7 mouse cellular contexts compared by ENCODE assay signal in genomic region chr1:87854411-87854810, GRCm38 (mm10). TPM values are rescaled to one million over a fixed set of nuclear protein-coding genes. Genes with fewer than 3 reads are reported as not detected.
A peak's percentile ranks its signal among the peaks of the same experiment; 100 is the strongest.
DNase-seq lines count a peak whose midpoint lies in the region; ATAC-seq and TF ChIP-seq lines count a peak whose summit lies in the region.

No protein-coding gene starts in this region.

- peak overlapping the region; percentile 95 for H3K4me3 ChIP-seq in neural tube, embryonic 11.5 days (ENCODE audit: low read depth, low read length)
- H3K4me3 ChIP-seq in forebrain, embryonic 12.5 days (replicated peaks): peak overlapping the region; percentile 98
- peak overlapping the region; percentile 92 for H3K4me3 ChIP-seq in limb, embryonic 14.5 days (replicated peaks; ENCODE audit: low read length)
- peak overlapping the region; percentile 89 for H3K4me3 ChIP-seq in stomach, embryonic 16.5 days (replicated peaks; ENCODE audit: low read length)

- H3K4me2 ChIP-seq in neural tube, embryonic 11.5 days (ENCODE audit: low read depth): peak overlapping the region; percentile 91
- peak overlapping the region; percentile 94 for H3K4me2 ChIP-seq in forebrain, embryonic 12.5 days
- H3K4me2 ChIP-seq in limb, embryonic 14.5 days (replicated peaks; ENCODE audit: low read depth, low read length, severe bottlenecking): peak overlapping the region; percentile 97
- peak overlapping the region; percentile 99 for H3K4me2 ChIP-seq in stomach, embryonic 16.5 days (ENCODE audit: low read depth, low read length)

- H3K36me3 ChIP-seq in neural tube, embryonic 11.5 days (ENCODE audit: control insufficient read depth, insufficient read depth, low read length): no peaks in the 10 kb centered on the region
- H3K36me3 ChIP-seq in forebrain, embryonic 12.5 days (replicated peaks): no peaks in the 10 kb centered on the region
- H3K36me3 ChIP-seq in limb, embryonic 14.5 days (ENCODE audit: control insufficient read depth, insufficient read depth, low read length): no peaks in the 10 kb centered on the region
- no peaks in the 10 kb centered on the region for H3K36me3 ChIP-seq in stomach, embryonic 16.5 days (ENCODE audit: control insufficient read depth, insufficient read depth, low read length)

- no peak for ATAC-seq in neural tube, embryonic 11.5 days (ENCODE audit: insufficient read depth, low FRiP score, low TSS enrichment)
- no peak for ATAC-seq in forebrain, embryonic 12.5 days (ENCODE audit: low FRiP score)
- ATAC-seq in limb, embryonic 14.5 days (ENCODE audit: low FRiP score, low read depth): no peak
- ATAC-seq in stomach, embryonic 16.5 days (ENCODE audit: insufficient read depth, low FRiP score): no peak

- TF ChIP-seq POLR2A in limb, embryonic 14.5 days (IDR thresholded peaks at IDR 0.05; ENCODE audit: borderline replicate concordance, extremely low read depth, insufficient read depth, insufficient read length): no peak

- 10% methylated on average over 6 of the region's 6 CpGs for WGBS in neural tube, embryonic 11.5 days
- 33% methylated on average over 6 of the region's 6 CpGs for WGBS in forebrain, embryonic 12.5 days
- WGBS in limb, embryonic 14.5 days: 29% methylated on average over 6 of the region's 6 CpGs
- WGBS in stomach, embryonic 16.5 days: 20% methylated on average over 6 of the region's 6 CpGs

- H3K9me3 ChIP-seq in neural tube, embryonic 11.5 days (ENCODE audit: control insufficient read depth, low read length): no peaks in the 10 kb centered on the region
- H3K9me3 ChIP-seq in forebrain, embryonic 12.5 days: no peaks in the 10 kb centered on the region
- no peaks in the 10 kb centered on the region for H3K9me3 ChIP-seq in limb, embryonic 14.5 days (ENCODE audit: control insufficient read depth, low read length)
- no peaks in the 10 kb centered on the region for H3K9me3 ChIP-seq in stomach, embryonic 16.5 days (replicated peaks; ENCODE audit: control insufficient read depth, low read length)

- no peaks in the 10 kb centered on the region for H3K27me3 ChIP-seq in neural tube, embryonic 11.5 days (ENCODE audit: control insufficient read depth, insufficient read depth, low read length)
- no peaks in the 10 kb centered on the region; the same call in 1 of the 2 replicates for H3K27me3 ChIP-seq in forebrain, embryonic 12.5 days
- H3K27me3 ChIP-seq in limb, embryonic 14.5 days (ENCODE audit: control insufficient read depth, insufficient read depth, low read length): no peaks in the 10 kb centered on the region
- no peaks in the 10 kb centered on the region for H3K27me3 ChIP-seq in stomach, embryonic 16.5 days (ENCODE audit: control insufficient read depth, insufficient read depth, low read length)

- intact Hi-C loops in left cerebral cortex, postnatal 36 days (cut with DNase I): loop anchor here (5.0 kb wide), 2 partner anchors 58 to 67 kb away; no protein-coding TSS in a partner anchor

- peak overlapping the region; percentile 88 for H3K9ac ChIP-seq in neural tube, embryonic 11.5 days (ENCODE audit: low read length)
- peak overlapping the region; percentile 96 for H3K9ac ChIP-seq in forebrain, embryonic 12.5 days
- H3K9ac ChIP-seq in limb, embryonic 14.5 days (ENCODE audit: low read depth, low read length, severe bottlenecking): peak overlapping the region; percentile 93
- peak overlapping the region; percentile 93 for H3K9ac ChIP-seq in stomach, embryonic 16.5 days (ENCODE audit: low read length)

- H3K27ac ChIP-seq in neural tube, embryonic 11.5 days (ENCODE audit: low read depth, low read length): no peak overlapping the region
- no peak overlapping the region for H3K27ac ChIP-seq in forebrain, embryonic 12.5 days
- no peak overlapping the region for H3K27ac ChIP-seq in limb, embryonic 14.5 days (replicated peaks; ENCODE audit: low read depth, low read length)
- H3K27ac ChIP-seq in stomach, embryonic 16.5 days (ENCODE audit: low read length): 0 out of 2 replicates have a peak overlapping the region, but pooled peaks have one; percentile 49

- no peak for DNase-seq in neural tube, embryonic 11.5 days (ENCODE audit: low spot score)
- no peak for DNase-seq in neural tube, embryonic 10.5 days (ENCODE audit: extremely low spot score, low spot score)
- DNase-seq in limb, embryonic 14.5 days (ENCODE audit: low spot score): no peak
- no peak for DNase-seq in left cerebral cortex, postnatal 36 days (ENCODE audit: low spot score in 2 of 2)
- no peak for DNase-seq in urinary bladder, adult 2 months (ENCODE audit: low spot score)

- peaks cover 20% of the 10 kb centered on the region for H3K4me1 ChIP-seq in neural tube, embryonic 11.5 days (ENCODE audit: control insufficient read depth, insufficient read depth, low read length)
- peaks cover 23% of the 10 kb centered on the region for H3K4me1 ChIP-seq in forebrain, embryonic 12.5 days
- H3K4me1 ChIP-seq in limb, embryonic 14.5 days (ENCODE audit: control insufficient read depth, insufficient read depth, low read length): peaks cover 19% of the 10 kb centered on the region
- H3K4me1 ChIP-seq in stomach, embryonic 16.5 days (ENCODE audit: control insufficient read depth, insufficient read depth, low read length): peaks cover 24% of the 10 kb centered on the region

RNA-seq across cellular contexts. Expression of gene Dgkd, which starts 1.3 kb away (rescaled TPM):
- polyA plus RNA-seq in neural tube, embryonic 11.5 days (2014; fragmentation: Nextera tagmentation; extraction: Ambion mirVana): 39.7 and 40.1 TPM in 2 replicates
- 43.2 and 45.8 TPM in 2 replicates for polyA plus RNA-seq in forebrain, embryonic 12.5 days (2016; fragmentation: Nextera tagmentation; extraction: Ambion mirVana)
- 35.5 and 38.7 TPM in 2 replicates for polyA plus RNA-seq in limb, embryonic 14.5 days (2012; rRNA removed)
- 26.7 and 30.2 TPM in 2 replicates for polyA plus RNA-seq in limb, embryonic 14.5 days (2014; fragmentation: Nextera tagmentation; extraction: Ambion mirVana)
- polyA plus RNA-seq in stomach, embryonic 16.5 days (2015; fragmentation: Nextera tagmentation; extraction: Ambion mirVana): 30.0 and 30.7 TPM in 2 replicates
- total RNA-seq in left cerebral cortex, postnatal 36 days (2021): 100 to 1,000 TPM in 1 of 2 experiments, 10 to 100 TPM in 1; 88.0 to 122 TPM
- polyA plus RNA-seq in urinary bladder, adult 2 months (2012; rRNA removed): 22.2 and 22.5 TPM in 2 replicates

RNA-seq across cellular contexts. Expression of gene Sag, which starts 50.9 kb away (rescaled TPM):
- 1.8 and 2.2 TPM in 2 replicates for polyA plus RNA-seq in neural tube, embryonic 11.5 days (2014; fragmentation: Nextera tagmentation; extraction: Ambion mirVana)
- 2.7 TPM in 2 replicates for polyA plus RNA-seq in forebrain, embryonic 12.5 days (2016; fragmentation: Nextera tagmentation; extraction: Ambion mirVana)
- 1.0 and 1.6 TPM in 2 replicates for polyA plus RNA-seq in limb, embryonic 14.5 days (2012; rRNA removed)
- 2.1 and 2.7 TPM in 2 replicates for polyA plus RNA-seq in limb, embryonic 14.5 days (2014; fragmentation: Nextera tagmentation; extraction: Ambion mirVana)
- polyA plus RNA-seq in stomach, embryonic 16.5 days (2015; fragmentation: Nextera tagmentation; extraction: Ambion mirVana): 1.1 and 1.4 TPM in 2 replicates
- total RNA-seq in left cerebral cortex, postnatal 36 days (2021): 1 to 10 TPM; 2.0 to 3.7 TPM
- polyA plus RNA-seq in urinary bladder, adult 2 months (2012; rRNA removed): 0.39 and 0.96 TPM in 2 replicates
